In genomic region chr3:87504330-87504729, GRCm38 (mm10) we compare ENCODE assay signal across 9 mouse cellular contexts. TPM values are rescaled to one million over a fixed set of nuclear protein-coding genes. Genes with fewer than 3 reads are reported as not detected.
A peak's percentile ranks its signal among the peaks of the same experiment; 100 is the strongest.
DNase-seq lines count a peak whose midpoint lies in the region; ATAC-seq and TF ChIP-seq lines count a peak whose summit lies in the region.
"Had no signal": no experiment of that assay in that cellular context is flagged by ENCODE, and none has a peak within 500 bp of the region (broad histone marks: within the 10 kb centered on the region; RNA-seq: fewer than 3 reads in every experiment).

No protein-coding gene starts in this region.

- no peaks in the 10 kb centered on the region for H3K9me3 ChIP-seq in kidney, embryonic 15.5 days (replicated peaks)
- no peaks in the 10 kb centered on the region for H3K9me3 ChIP-seq in ES-Bruce4 (replicated peaks; ENCODE audit: control insufficient read depth, insufficient read depth, low read length, poor library complexity, severe bottlenecking)
- no peaks in the 10 kb centered on the region for H3K9me3 ChIP-seq in forebrain, embryonic 16.5 days (ENCODE audit: control insufficient read depth, low read length)
- H3K9me3 ChIP-seq: lung, embryonic 15.5 days had no signal

- peak; percentile 44 for DNase-seq in kidney, adult 2 months
- DNase-seq in adrenal gland, postnatal 14 days = peak; percentile 66
- DNase-seq in lung, postnatal 10 days = peak; percentile 57
- DNase-seq in splenic B cell, adult 2 months (ENCODE audit: low read depth, low spot score) = peak; percentile 71
- no peak for DNase-seq in urinary bladder, adult 2 months (ENCODE audit: low spot score)

- H3K4me2 ChIP-seq in kidney, embryonic 15.5 days = no peak overlapping the region
- no peak overlapping the region for H3K4me2 ChIP-seq in forebrain, embryonic 16.5 days (ENCODE audit: low read length)
- H3K4me2 ChIP-seq: lung, embryonic 15.5 days had no signal

- no peak for TF ChIP-seq EP300 in ES-Bruce4 (IDR thresholded peaks at IDR 0.05; ENCODE audit: insufficient read depth, low read depth, low read length)

- H3K4me1 ChIP-seq in kidney, adult 2 months (ENCODE audit: control insufficient read depth, insufficient read depth, low read length) = peaks cover 7% of the 10 kb centered on the region
- H3K4me1 ChIP-seq in kidney, embryonic 15.5 days = peaks cover 16% of the 10 kb centered on the region
- no peaks in the 10 kb centered on the region for H3K4me1 ChIP-seq in ES-Bruce4 (ENCODE audit: control insufficient read depth, insufficient read depth, low read length)
- peaks cover 4% of the 10 kb centered on the region; the same call in 1 of the 2 replicates for H3K4me1 ChIP-seq in forebrain, embryonic 16.5 days (replicated peaks; ENCODE audit: control insufficient read depth, insufficient read depth, low read length)

- H3K27ac ChIP-seq in kidney, adult 2 months (ENCODE audit: insufficient read depth, low read depth, low read length) = no peak overlapping the region
- H3K27ac ChIP-seq in kidney, embryonic 15.5 days = no peak overlapping the region
- H3K27ac ChIP-seq in ES-Bruce4 (ENCODE audit: insufficient read depth, low read length) = no peak overlapping the region
- H3K27ac ChIP-seq in forebrain, embryonic 16.5 days (ENCODE audit: low read length) = no peak overlapping the region
- H3K27ac ChIP-seq: lung, embryonic 15.5 days had no signal

- WGBS in kidney, adult 2 months = 35% methylated on average over 7 of the region's 7 CpGs
- WGBS in kidney, embryonic 15.5 days = 31% methylated on average over 7 of the region's 7 CpGs
- 12% methylated on average over 7 of the region's 7 CpGs for WGBS in forebrain, embryonic 16.5 days

- no peaks in the 10 kb centered on the region for H3K36me3 ChIP-seq in kidney, adult 2 months (ENCODE audit: control insufficient read depth, insufficient read depth, low read length)
- no peaks in the 10 kb centered on the region for H3K36me3 ChIP-seq in kidney, embryonic 15.5 days
- H3K36me3 ChIP-seq in ES-Bruce4 (ENCODE audit: control insufficient read depth, insufficient read depth, low read length, poor library complexity, severe bottlenecking) = no peaks in the 10 kb centered on the region
- no peaks in the 10 kb centered on the region for H3K36me3 ChIP-seq in forebrain, embryonic 16.5 days (ENCODE audit: control insufficient read depth, insufficient read depth)
- H3K36me3 ChIP-seq in splenic B cell, adult 2 months (ENCODE audit: control insufficient read depth, insufficient read depth, low read length, poor library complexity, severe bottlenecking) = no peaks in the 10 kb centered on the region
- H3K36me3 ChIP-seq: lung, embryonic 15.5 days had no signal

- no peak for TF ChIP-seq POLR2A in kidney, adult 2 months (IDR thresholded peaks at IDR 0.05; ENCODE audit: low read depth, low read length)
- TF ChIP-seq POLR2A in ES-Bruce4 (IDR thresholded peaks at IDR 0.05; ENCODE audit: insufficient read depth, low read length) = no peak

- no peak overlapping the region for H3K4me3 ChIP-seq in kidney, adult 2 months (ENCODE audit: insufficient read depth, low read depth, low read length)
- no peak overlapping the region for H3K4me3 ChIP-seq in kidney, embryonic 15.5 days (replicated peaks)
- H3K4me3 ChIP-seq in ES-Bruce4 (ENCODE audit: low read depth, low read length) = no peak overlapping the region
- no peak overlapping the region for H3K4me3 ChIP-seq in forebrain, embryonic 16.5 days (replicated peaks; ENCODE audit: low read length)
- H3K4me3 ChIP-seq: lung, embryonic 15.5 days had no signal

- peak; percentile 70 for TF ChIP-seq CTCF in kidney, adult 2 months (conservative IDR thresholded peaks at IDR 0.05; ENCODE audit: insufficient read depth, insufficient read length, low read depth, low read length)
- TF ChIP-seq CTCF in ES-Bruce4 (IDR thresholded peaks at IDR 0.05; ENCODE audit: low read depth, low read length) = peak; percentile 57

- no peak overlapping the region for H3K9ac ChIP-seq in kidney, embryonic 15.5 days
- no peak overlapping the region for H3K9ac ChIP-seq in ES-Bruce4 (ENCODE audit: low read depth, poor library complexity, severe bottlenecking)
- no peak overlapping the region for H3K9ac ChIP-seq in forebrain, embryonic 16.5 days (replicated peaks; ENCODE audit: low read depth, low read length)
- H3K9ac ChIP-seq: lung, embryonic 15.5 days had no signal

- no peaks in the 10 kb centered on the region for H3K27me3 ChIP-seq in kidney, adult 2 months (replicated peaks; ENCODE audit: control insufficient read depth, insufficient read depth, low read length)
- H3K27me3 ChIP-seq in kidney, embryonic 15.5 days = peaks cover 15% of the 10 kb centered on the region; the same call in 1 of the 2 replicates
- H3K27me3 ChIP-seq in ES-Bruce4 (ENCODE audit: control insufficient read depth, insufficient read depth, low read length, poor library complexity, severe bottlenecking) = no peaks in the 10 kb centered on the region
- H3K27me3 ChIP-seq in forebrain, embryonic 16.5 days (replicated peaks; ENCODE audit: control insufficient read depth, insufficient read depth, low read length) = no peaks in the 10 kb centered on the region
- no peaks in the 10 kb centered on the region for H3K27me3 ChIP-seq in splenic B cell, adult 2 months (ENCODE audit: control insufficient read depth, insufficient read depth, low read length, poor library complexity, severe bottlenecking)
- H3K27me3 ChIP-seq: lung, embryonic 15.5 days had no signal

- no peak for ATAC-seq in kidney, embryonic 15.5 days (replicated peaks; ENCODE audit: low FRiP score)
- peak; percentile 27; the same call in 1 of the 2 replicates for ATAC-seq in forebrain, embryonic 16.5 days

RNA-seq across cellular contexts. Expression of gene Etv3, which starts 20.9 kb away (rescaled TPM):
- 8.4 and 9.1 TPM in 2 replicates for polyA plus RNA-seq in kidney, adult 2 months (2012; rRNA removed)
- 14.4 and 15.7 TPM in 2 replicates for polyA plus RNA-seq in kidney, embryonic 15.5 days (2015; fragmentation: Nextera tagmentation; extraction: Ambion mirVana)
- 12.6 and 14.6 TPM in 2 replicates for polyA plus RNA-seq in ES-Bruce4 (2011; ENCODE audit: insufficient read depth, insufficient read length, low read depth, missing spikeins)
- total RNA-seq in adrenal gland, postnatal 14 days (2021) = 23.4 and 26.2 TPM in 2 replicates
- polyA plus RNA-seq in forebrain, embryonic 16.5 days (2015; fragmentation: Nextera tagmentation; extraction: Ambion mirVana) = 12.1 and 12.4 TPM in 2 replicates
- polyA plus RNA-seq in urinary bladder, adult 2 months (2012; rRNA removed) = 17.2 and 18.1 TPM in 2 replicates
